Mouse (Mus musculus) liver, postnatal 0 days (tissue): ENCODE measurements around the gene Pcbp4.

Source experiments
- CTCF ChIP-seq: sonication (generic); IDR thresholded peaks from 2 replicates; pipeline ENCODE4 v1.5.1; 2016; ENCODE audit warnings: antibody characterized with exemption, low read depth
- EP300 ChIP-seq: IDR thresholded peaks from 2 replicates; pipeline ENCODE4 v1.6.1; 2016; ENCODE audit warnings: antibody characterized with exemption, low read depth, mild to moderate bottlenecking

DNA sequence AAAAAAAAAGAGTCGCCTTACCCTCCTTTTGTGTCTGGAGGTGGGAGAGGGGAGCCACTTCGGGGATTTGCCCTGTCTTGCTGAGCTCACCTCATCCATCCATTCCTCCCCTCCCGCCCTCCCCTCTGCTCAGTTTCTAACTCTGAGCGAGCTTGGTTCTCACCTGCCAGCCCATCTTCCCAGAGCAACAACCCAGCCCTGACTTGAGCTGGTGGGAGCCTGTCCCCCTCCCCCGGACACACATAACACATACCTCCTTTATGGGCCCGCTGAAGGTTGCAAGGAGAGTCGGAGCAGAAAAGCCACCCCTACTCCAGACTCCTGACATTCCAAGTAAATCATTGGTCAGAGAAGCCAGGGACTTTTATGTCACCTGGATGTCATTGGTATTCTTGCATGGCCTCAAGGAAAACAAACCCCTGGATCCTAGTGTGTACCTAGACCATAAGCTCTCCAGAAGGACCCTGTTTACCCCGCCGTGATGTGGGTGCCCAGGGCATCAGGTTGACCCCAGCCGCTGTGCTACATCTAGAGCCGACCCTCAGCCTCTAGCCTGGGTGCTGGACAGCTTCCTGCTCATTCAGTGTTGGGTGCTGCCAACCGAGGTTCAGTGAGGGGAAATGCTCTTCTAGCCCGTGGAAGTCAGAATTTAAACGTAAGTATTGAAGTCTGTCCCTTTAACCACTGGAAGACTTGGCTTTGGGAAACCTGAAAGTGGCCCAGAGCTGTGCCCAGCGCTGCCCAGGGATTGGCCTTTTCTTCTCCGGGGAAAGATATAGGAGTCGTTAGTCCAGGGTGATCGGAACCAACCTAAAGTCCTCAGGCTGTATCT lies 31.8 kb upstream of the Pcbp4 start:
- TF ChIP-seq CTCF (no peak), EP300 (no peak)
